Mouse (Mus musculus): ENCODE results near the gene Slc1a3. TPM values are rescaled to one million over a fixed set of nuclear protein-coding genes. Genes with fewer than 3 reads are reported as not detected.
A peak's percentile ranks its signal among the peaks of the same experiment; 100 is the strongest.

Gene Slc1a3
- total and polyA plus RNA-seq, 3 experiments, result 4.5 to 12.6 (median 6.5) TPM

- dilution Hi-C loops (cut with MboI; ENCODE audit: extremely low pct_ligation_motif_present, extremely low pct_unique_long_range_greater_than_20kb, low sequenced_read_pairs), result no loop called here
- Histone ChIP-seq H3K79me2 (replicated peaks; ENCODE audit: control insufficient read depth, extremely low read depth, insufficient read depth, poor library complexity, severe bottlenecking) (no peaks in the 10 kb centered on the region), H3K27ac (ENCODE audit: insufficient read depth, low read depth) (no peak overlapping the region), H3K9ac (ENCODE audit: insufficient read depth, low read depth) (no peak overlapping the region), H3K9me3 (replicated peaks; ENCODE audit: low read length) (no peaks in the 10 kb centered on the region), H3K27me3 (replicated peaks) (no peaks in the 10 kb centered on the region), H3K4me1 (ENCODE audit: control insufficient read depth in 1 of 2, insufficient read depth in 2 of 2) (peaks cover 2 to 53% of the 10 kb centered on the region in 2 experiments; a peak in 2 of 4 replicates), H3K4me2 (ENCODE audit: insufficient read depth, low read depth, poor library complexity, severe bottlenecking) (peak overlapping the region; percentile 37; the same call in 1 of the 2 replicates), H3K4me3 (replicated peaks in 1 of 3; ENCODE audit: low read depth in 2 of 3, low read length in 2 of 3, poor library complexity in 1 of 3) (peak overlapping the region in 1 of 3 experiments; percentile 11), H3K36me3 (replicated peaks in 1 of 2; ENCODE audit: control insufficient read depth in 1 of 2, insufficient read depth in 1 of 2, low read length in 1 of 2) (no peaks in the 10 kb centered on the region)
- DNase-seq (ENCODE audit: extremely low read depth), result peak; percentile 81
- TF ChIP-seq SMC3 (IDR thresholded peaks at IDR 0.05; ENCODE audit: low read depth, low read length), result peak; percentile 81
- TF ChIP-seq KAT2A (IDR thresholded peaks at IDR 0.05; ENCODE audit: insufficient replicate concordance, low read length), result no peak
- TF ChIP-seq MAFK (IDR thresholded peaks at IDR 0.05; ENCODE audit: insufficient replicate concordance, low read length), result no peak
- TF ChIP-seq IRF4 (IDR thresholded peaks at IDR 0.05; ENCODE audit: low read depth, low read length), result peak; percentile 59; the same call in 1 of the 2 replicates
- peak; percentile 92 for TF ChIP-seq BHLHE40 (IDR thresholded peaks at IDR 0.05; ENCODE audit: low read depth, low read length)
- peak; percentile 31; the same call in 1 of the 2 replicates for TF ChIP-seq NELFE (IDR thresholded peaks at IDR 0.05; ENCODE audit: low read depth, low read length)
- no peak; the same call in 1 of the 2 replicates for TF ChIP-seq USF2 (conservative IDR thresholded peaks at IDR 0.05; ENCODE audit: low read depth, low read length)
- TF ChIP-seq MEF2A (IDR thresholded peaks at IDR 0.05; ENCODE audit: borderline replicate concordance, low read depth, low read length), result 0 out of 2 replicates have a peak, but pooled peaks have one; percentile 39
- no peak for TF ChIP-seq ZMIZ1 (IDR thresholded peaks at IDR 0.05; ENCODE audit: low read depth, low read length)
- peak; percentile 48; the same call in 1 of the 2 replicates for TF ChIP-seq ETS1 (conservative IDR thresholded peaks at IDR 0.05; ENCODE audit: low read depth, low read length)
- no peak for TF ChIP-seq CHD2 (IDR thresholded peaks at IDR 0.05; ENCODE audit: low read length)
- peak; percentile 36; the same call in 1 of the 2 replicates for TF ChIP-seq USF1 (IDR thresholded peaks at IDR 0.05; ENCODE audit: low read depth, low read length)
- TF ChIP-seq RCOR1 (conservative IDR thresholded peaks at IDR 0.05; ENCODE audit: low read depth, low read length), result no peak
- 0 out of 2 replicates have a peak, but pooled peaks have one; percentile 9 for TF ChIP-seq ZNF384 (IDR thresholded peaks at IDR 0.05; ENCODE audit: low read depth, low read length)
- TF ChIP-seq JUND (conservative IDR thresholded peaks at IDR 0.05; ENCODE audit: low read depth, low read length), result peak; percentile 31; the same call in 1 of the 2 replicates
- peak; percentile 21; the same call in 1 of the 2 replicates for TF ChIP-seq ZC3H11A (IDR thresholded peaks at IDR 0.05; ENCODE audit: low read depth, low read length)
- TF ChIP-seq RAD21 (IDR thresholded peaks at IDR 0.05; ENCODE audit: low read depth, low read length), result peak; percentile 100
- no peak for TF ChIP-seq POLR2A (IDR thresholded peaks at IDR 0.05; ENCODE audit: low read depth, low read length)
- peak; percentile 48 to 96 for TF ChIP-seq CTCF (conservative IDR thresholded peaks at IDR 0.05 in 1 of 2, IDR thresholded peaks at IDR 0.05 in 1 of 2; ENCODE audit: low read depth in 2 of 2, low read length in 2 of 2)
- TF ChIP-seq TBP (conservative IDR thresholded peaks at IDR 0.05; ENCODE audit: low read depth, low read length), result no peak
- TF ChIP-seq CHD1 (IDR thresholded peaks at IDR 0.05; ENCODE audit: low read depth, low read length), result no peak
- peak; percentile 91 for TF ChIP-seq MXI1 (IDR thresholded peaks at IDR 0.05; ENCODE audit: low read depth, low read length)
- no peak for TF ChIP-seq PAX5 (IDR thresholded peaks at IDR 0.05; ENCODE audit: low read length)
- TF ChIP-seq MYC (IDR thresholded peaks at IDR 0.05; ENCODE audit: low read depth, low read length), result peak; percentile 96
- TF ChIP-seq MAX (IDR thresholded peaks at IDR 0.05; ENCODE audit: low read length), result peak; percentile 93
- 0 out of 2 replicates have a peak, but pooled peaks have one; percentile 37 for TF ChIP-seq TCF12 (IDR thresholded peaks at IDR 0.05; ENCODE audit: low read depth, low read length)
- peak; percentile 28 for TF ChIP-seq ELF1 (IDR thresholded peaks at IDR 0.05; ENCODE audit: low read depth, low read length)
- no peak for TF ChIP-seq JUN (IDR thresholded peaks at IDR 0.05; ENCODE audit: insufficient read depth, low read depth, low read length)
- TF ChIP-seq SIN3A (IDR thresholded peaks at IDR 0.05; ENCODE audit: low read length), result peak; percentile 87
- TF ChIP-seq MAZ (IDR thresholded peaks at IDR 0.05; ENCODE audit: low read depth, low read length), result no peak
- no peak for TF ChIP-seq UBTF (IDR thresholded peaks at IDR 0.05; ENCODE audit: low read depth, low read length)
- in situ Hi-C loops (cut with MboI; ENCODE audit: low pct_ligation_motif_present, low pct_unique_long_range_greater_than_20kb, low sequenced_read_pairs), result no loop called here
These were observed 85.2 kb downstream of the Slc1a3 start for GRCm38 (mm10) chr15:8625370-8625769.
